Mouse (Mus musculus) layer of hippocampus, postnatal 10 days (tissue): Measurements from ENCODE around the gene Xaf1. TPM values are rescaled to one million over a fixed set of nuclear protein-coding genes. Genes with fewer than 3 reads are reported as not detected.

ENCODE experiments used
- DNase-seq, 2 experiments: peaks; one replicate each; pipeline ENCODE4 v3.0.0; 2021; ENCODE audit warnings: low spot score in 2 of 2
- long read RNA-seq: library from polyadenylated mRNA; stranded (forward); transcript quantifications from one replicate; pipeline ENCODE4 v2.0.0, GENCODE M21; 2023
- total RNA-seq, 2 experiments: library from RNA; stranded (reverse); gene quantifications; 2 replicates each; pipeline ENCODE4 v1.2.3; 2021

Xaf1 gene
- 1 to 10 TPM; 1.9 to 2.5 TPM for total RNA-seq
- long read RNA-seq, partial matches to known transcripts = 1 of 4 reads
- long read RNA-seq, other reads (novel, unspliced or antisense) = 2 of 4 reads

DNA sequence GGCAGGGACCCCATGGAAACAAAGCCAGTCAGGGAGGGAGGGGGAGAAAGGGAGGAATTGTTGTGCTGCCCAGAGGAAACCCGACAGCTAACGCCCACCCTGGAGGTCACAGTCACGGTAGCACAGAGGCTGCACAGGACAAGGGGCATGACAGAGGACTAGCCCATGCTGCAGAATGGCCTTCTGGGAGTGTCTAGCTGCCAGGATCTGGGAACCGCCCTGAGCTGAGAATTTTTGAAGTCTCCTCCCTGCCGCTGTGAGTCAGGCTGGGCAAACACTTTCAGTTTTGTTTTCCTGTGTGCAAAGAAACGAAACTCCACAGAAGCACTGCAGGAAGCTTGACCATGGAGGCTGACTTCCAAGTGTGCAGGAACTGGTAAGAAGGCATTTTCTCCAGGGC, at the start of gene Xaf1:
Xaf1 (plus strand) TSS at position 296 of the 400 bp plus-strand sequence.
- DNase-seq = peak in 1 of 2 experiments; percentile 18

GRCm38 (mm10) chr11:72255629-72256028, 45.8 kb upstream of the Xaf1 start:
- no peak for DNase-seq

- DNase-seq = no peak
Measured at GRCm38 (mm10) chr11:72256441-72256840, 45.0 kb upstream of the Xaf1 start.

- DNase-seq = peak; percentile 54 to 72
Measured at GRCm38 (mm10) chr11:72265483-72265882, 35.9 kb upstream of the Xaf1 start.

- peak; percentile 72 to 83 for DNase-seq
Measured at GRCm38 (mm10) chr11:72266207-72266959, 35.0 kb upstream of the Xaf1 start.

GRCm38 (mm10) chr11:72266960-72267560, 34.4 kb upstream of the Xaf1 start, which contains the start of gene Slc13a5:
Slc13a5 (minus strand) TSS chr11:72267222.
- DNase-seq = no peak

GRCm38 (mm10) chr11:72271761-72272160, 29.7 kb upstream of the Xaf1 start:
- no peak for DNase-seq

DNA sequence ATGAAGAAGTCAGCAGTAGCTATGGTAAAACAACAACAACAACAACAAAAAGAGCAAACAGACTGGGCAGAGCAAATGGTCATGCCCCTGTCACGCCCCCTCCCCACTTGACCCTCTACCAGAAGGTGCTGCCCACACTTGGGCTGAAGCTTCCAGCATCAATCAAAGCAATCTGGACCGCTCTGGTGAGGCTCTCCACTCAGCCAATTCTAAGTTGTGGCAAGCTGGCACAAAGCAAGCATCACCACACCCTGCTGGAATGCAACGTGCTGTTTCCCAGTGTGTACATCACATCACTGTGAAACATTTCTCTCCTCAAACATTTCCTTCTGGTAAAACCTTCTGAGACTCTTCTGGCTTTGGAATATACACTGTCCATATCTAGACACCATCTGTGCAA, 28.1 kb upstream of the Xaf1 start:
- no peak for DNase-seq

DNA sequence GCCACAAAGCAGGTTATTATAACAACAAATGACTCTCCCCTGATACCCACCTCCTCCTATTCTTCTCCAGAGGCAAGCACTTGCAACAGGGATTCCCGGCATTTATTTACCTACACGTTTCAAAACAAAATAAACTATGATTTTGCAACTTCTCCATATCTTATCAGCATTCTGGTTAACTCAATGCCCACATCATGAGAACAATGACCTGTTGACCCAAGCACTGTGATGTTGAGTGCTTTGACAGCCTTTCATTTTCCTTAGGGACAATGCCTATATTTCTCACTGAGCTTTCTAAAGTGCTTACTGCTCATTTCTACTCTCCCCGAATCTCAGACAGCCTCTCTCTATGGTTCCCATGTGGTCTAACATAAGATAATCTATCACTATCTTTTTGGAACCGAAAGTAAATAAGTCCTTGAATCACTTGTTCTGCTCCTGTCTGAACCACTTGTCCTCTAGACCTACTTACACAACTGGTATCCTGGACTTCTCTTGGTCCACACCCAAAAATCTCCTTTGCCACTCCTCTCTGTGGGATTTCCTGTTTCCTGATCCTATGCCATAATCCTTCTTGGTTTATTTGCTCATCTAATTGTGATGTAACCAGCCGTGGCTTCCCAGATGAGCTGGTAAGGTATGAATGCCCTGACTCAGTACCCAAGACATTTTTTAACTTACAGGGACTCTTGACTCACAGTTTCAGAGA, 20.1 kb upstream of the Xaf1 start:
- no peak for DNase-seq

DNA sequence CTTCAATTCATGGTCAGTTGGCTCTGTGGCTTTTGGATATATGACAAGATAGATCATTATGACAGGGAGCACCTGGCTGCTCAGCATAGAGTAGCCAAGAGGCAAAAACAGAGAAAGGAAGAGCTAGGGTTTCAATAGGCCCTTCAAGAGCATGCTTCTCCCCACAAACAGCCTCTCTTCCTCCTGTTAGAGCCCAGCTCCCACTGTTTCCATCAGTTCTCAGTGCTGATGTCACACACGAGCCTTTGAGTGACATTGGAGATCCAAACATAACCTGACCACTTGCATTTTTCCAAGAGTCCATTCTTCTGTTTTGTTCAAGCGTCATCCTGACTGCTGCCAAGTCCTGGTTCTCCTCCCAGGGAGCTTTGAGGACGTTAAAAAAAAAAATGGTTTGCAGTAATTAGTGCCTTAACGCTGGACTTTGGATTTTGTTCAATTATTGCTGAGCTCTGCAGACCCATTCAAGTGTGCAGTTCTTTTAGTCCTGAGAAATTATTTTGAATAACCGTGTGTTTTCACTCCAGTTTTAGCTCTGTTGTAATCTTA, 19.5 kb upstream of the Xaf1 start:
- DNase-seq = no peak

- DNase-seq = no peak
Measured at GRCm38 (mm10) chr11:72283486-72284224, 17.8 kb upstream of the Xaf1 start.

GRCm38 (mm10) chr11:72284532-72285182, 16.8 kb upstream of the Xaf1 start:
- no peak for DNase-seq

DNA sequence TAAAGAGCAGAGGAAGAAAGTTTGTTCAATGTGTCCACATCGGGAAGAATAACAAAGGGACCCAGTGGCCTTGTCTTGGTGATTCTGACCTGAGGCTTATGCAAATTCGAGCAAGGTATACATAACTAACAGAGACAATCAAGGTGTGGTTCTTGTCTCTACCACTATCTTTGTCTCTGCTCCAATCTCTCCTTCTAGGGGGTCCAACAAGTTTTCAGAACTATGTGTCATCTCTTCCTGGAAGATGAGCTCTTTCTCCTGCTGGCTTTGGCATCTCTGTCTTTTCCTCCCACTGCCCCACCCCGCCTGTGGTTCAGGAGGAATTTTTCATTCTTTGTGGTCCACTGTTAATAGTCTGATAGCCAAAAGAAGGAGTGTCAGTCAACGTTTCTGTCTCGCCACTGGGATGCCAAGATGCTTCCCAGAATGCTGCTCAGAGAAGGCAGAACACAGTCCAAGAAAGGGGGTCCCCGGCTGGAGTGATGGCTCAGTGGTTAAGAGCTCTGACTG, 15.4 kb upstream of the Xaf1 start:
- DNase-seq = no peak

DNA sequence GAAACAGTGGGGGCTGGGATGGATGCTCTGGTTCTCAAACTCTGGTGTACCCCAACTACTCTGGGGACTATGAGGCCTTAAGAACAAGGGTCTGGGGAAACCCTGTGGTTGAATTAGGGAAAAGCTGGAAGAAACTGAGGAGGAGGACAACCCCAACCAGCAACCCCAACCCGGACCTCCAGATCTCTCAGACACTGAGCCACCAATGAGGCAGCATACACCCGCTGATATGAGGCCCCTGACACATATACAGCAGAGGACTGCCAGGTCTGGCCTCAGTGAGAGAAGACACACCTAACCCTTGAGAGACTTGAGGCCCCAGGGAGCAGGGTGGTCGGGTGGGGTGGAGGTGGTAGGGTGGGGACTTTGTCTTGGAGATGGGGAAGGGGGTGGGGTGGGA, 14.8 kb upstream of the Xaf1 start:
- DNase-seq = no peak

- no peak for DNase-seq
Measured at GRCm38 (mm10) chr11:72287126-72287525, 14.3 kb upstream of the Xaf1 start.

DNA sequence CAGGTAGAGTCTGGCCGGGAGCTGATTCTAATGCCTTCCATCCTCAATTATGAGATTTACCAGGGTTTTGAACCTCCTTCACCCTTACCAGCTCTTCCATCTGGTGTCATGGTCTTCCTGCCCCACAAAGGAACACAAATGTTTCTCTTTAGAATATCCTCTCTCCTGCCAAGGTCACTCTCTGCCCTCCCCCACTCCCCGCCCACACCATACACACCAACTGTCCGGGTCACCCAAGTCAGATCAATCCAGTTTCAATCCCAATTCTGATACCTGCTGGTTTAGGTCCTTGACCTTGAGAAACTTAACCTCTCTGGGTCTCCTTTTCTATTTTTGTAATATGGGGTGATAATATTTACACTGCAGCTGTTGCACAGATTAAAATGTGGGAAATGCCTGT, 13.9 kb upstream of the Xaf1 start:
- no peak for DNase-seq

GRCm38 (mm10) chr11:72293116-72293515, 8.3 kb upstream of the Xaf1 start:
- no peak for DNase-seq

DNA sequence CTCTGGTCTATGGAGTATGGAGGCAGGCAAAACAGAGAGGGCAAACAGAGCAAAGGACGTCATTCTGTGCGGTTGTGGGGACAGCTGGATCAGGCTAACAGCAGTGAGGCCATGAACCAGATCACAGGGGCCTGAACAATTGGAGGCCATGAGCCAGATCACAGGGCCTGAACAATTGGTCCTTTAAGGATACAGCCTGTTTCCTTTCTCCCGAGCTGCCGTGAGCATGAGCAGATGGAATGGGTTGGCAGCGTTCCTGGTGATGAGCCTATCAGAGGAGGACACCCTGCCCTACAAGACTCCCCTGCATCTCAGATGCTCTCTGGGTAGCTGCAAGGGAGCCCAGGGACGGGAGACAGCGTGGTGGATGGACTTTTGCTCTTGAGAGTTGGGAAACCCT, 801 bp downstream of the Xaf1 start:
- peak; percentile 56 to 59 for DNase-seq

DNA sequence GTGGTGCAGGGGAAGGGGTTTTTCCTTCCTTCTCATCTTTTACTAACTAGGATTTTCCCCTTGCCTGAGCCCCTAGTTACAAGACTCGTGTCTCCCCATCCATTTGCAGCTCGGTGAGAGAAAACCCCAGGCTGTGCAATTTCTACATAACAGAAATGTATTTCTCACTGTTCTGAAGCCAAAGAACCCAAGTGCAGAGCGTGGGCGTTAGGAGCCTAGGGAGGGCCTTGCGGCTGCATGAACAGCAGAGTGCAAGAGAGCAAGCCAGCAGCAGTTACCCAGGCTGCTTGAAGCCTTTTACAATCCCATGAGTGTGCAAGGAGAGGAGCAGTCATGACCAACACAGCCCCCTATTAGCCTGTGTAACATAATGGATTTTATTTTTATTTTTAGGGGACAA, 6.0 kb downstream of the Xaf1 start:
- DNase-seq = no peak

DNA sequence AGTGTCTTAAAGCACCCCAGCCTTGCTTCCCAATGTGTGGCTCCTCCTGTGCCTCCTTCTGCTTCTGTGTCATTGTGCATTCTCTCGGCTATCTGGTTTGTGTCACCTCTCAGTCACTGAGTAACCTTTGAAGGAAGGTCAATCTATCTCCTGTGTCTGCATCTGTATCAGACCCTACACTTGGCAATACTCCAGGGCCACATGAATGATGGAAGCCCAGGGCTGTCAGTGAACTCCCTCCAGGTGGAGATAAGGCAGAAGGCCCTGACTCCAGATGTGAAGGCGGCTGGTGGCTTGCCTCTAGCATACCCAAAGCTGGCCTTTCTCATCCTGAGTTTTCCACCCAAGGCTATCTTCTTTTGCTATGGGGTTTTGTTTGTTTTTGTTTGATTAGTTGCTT, 7.6 kb downstream of the Xaf1 start:
- DNase-seq = no peak
